Comparison of ENCODE assay signal across 12 mouse cellular contexts in the genomic region with DNA sequence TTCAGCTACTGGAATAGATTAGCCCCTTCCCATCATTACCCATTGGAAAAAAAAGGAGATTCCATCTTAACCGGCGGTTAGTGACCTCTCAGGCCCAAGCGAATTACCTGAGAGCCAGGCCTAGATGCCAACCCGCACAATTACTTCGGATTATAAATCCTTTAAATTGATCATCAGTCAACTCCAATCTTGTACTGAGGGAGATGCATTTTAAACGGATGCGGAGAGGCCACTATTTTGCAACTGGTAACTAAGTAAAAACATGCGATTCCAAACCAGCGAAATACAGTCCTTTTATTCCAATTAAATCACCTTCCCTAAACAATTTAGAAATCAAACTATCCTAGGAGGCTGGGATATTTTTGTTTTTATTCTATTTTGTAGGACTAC. TPM values are rescaled to one million over a fixed set of nuclear protein-coding genes. Genes with fewer than 3 reads are reported as not detected.
A peak's percentile ranks its signal among the peaks of the same experiment; 100 is the strongest.
DNase-seq lines count a peak whose midpoint lies in the region; ATAC-seq and TF ChIP-seq lines count a peak whose summit lies in the region.
"Had no signal": no experiment of that assay in that cellular context is flagged by ENCODE, and none has a peak within 500 bp of the region (broad histone marks: within the 10 kb centered on the region; RNA-seq: fewer than 3 reads in every experiment).

No protein-coding gene starts in this region.

- H3K9ac ChIP-seq in lung, embryonic 15.5 days: no peak overlapping the region
- no peak overlapping the region for H3K9ac ChIP-seq in lung, postnatal 0 days (replicated peaks; ENCODE audit: low read depth)
- no peak overlapping the region for H3K9ac ChIP-seq in limb, embryonic 12.5 days (replicated peaks)
- no peak overlapping the region for H3K9ac ChIP-seq in stomach, embryonic 15.5 days

- peaks cover 96% of the 10 kb centered on the region for H3K27me3 ChIP-seq in heart, embryonic 10.5 days (ENCODE audit: insufficient read depth, poor library complexity, severe bottlenecking)
- H3K27me3 ChIP-seq in lung, embryonic 15.5 days: peaks cover 95% of the 10 kb centered on the region
- peaks cover 79% of the 10 kb centered on the region for H3K27me3 ChIP-seq in lung, postnatal 0 days (replicated peaks; ENCODE audit: insufficient read depth, low read length)
- H3K27me3 ChIP-seq in limb, embryonic 12.5 days: peaks cover 93% of the 10 kb centered on the region
- H3K27me3 ChIP-seq in stomach, embryonic 15.5 days (replicated peaks): peaks cover 76% of the 10 kb centered on the region

- ATAC-seq in lung, embryonic 15.5 days (ENCODE audit: borderline replicate concordance, extremely low read depth, low FRiP score, low TSS enrichment): no peak
- no peak for ATAC-seq in lung, postnatal 0 days
- ATAC-seq in limb, embryonic 12.5 days (ENCODE audit: insufficient number of reproducible peaks, insufficient read depth, low FRiP score, low TSS enrichment, low read depth): no peak
- no peak for ATAC-seq in stomach, embryonic 15.5 days (ENCODE audit: insufficient read depth, low FRiP score, low read depth)

- H3K4me1 ChIP-seq in heart, embryonic 10.5 days: peaks cover 39% of the 10 kb centered on the region
- H3K4me1 ChIP-seq in lung, embryonic 15.5 days: peaks cover 27% of the 10 kb centered on the region
- H3K4me1 ChIP-seq in lung, postnatal 0 days (ENCODE audit: insufficient read depth, low read depth, low read length): 0 out of 2 replicates have a peak, but pooled peaks cover 2% of the 10 kb centered on the region
- H3K4me1 ChIP-seq in limb, embryonic 12.5 days (replicated peaks): peaks cover 31% of the 10 kb centered on the region
- peaks cover 22% of the 10 kb centered on the region for H3K4me1 ChIP-seq in stomach, embryonic 15.5 days

- WGBS in heart, embryonic 10.5 days: 2% methylated on average over 9 of the region's 9 CpGs
- 3% methylated on average over 9 of the region's 9 CpGs for WGBS in lung, embryonic 15.5 days
- WGBS in lung, postnatal 0 days: 10% methylated on average over 9 of the region's 9 CpGs
- under 1% methylated on average over 9 of the region's 9 CpGs for WGBS in limb, embryonic 12.5 days
- 9% methylated on average over 9 of the region's 9 CpGs for WGBS in stomach, embryonic 15.5 days

- TF ChIP-seq CTCF in lung, postnatal 0 days (IDR thresholded peaks at IDR 0.05): no peak

- H3K36me3 ChIP-seq in heart, embryonic 10.5 days: no peaks in the 10 kb centered on the region
- no peaks in the 10 kb centered on the region for H3K36me3 ChIP-seq in lung, embryonic 15.5 days
- H3K36me3 ChIP-seq in lung, postnatal 0 days (ENCODE audit: insufficient read depth, low read length): no peaks in the 10 kb centered on the region
- H3K36me3 ChIP-seq in limb, embryonic 12.5 days: no peaks in the 10 kb centered on the region
- no peaks in the 10 kb centered on the region for H3K36me3 ChIP-seq in stomach, embryonic 15.5 days

- H3K9me3 ChIP-seq in heart, embryonic 10.5 days: no peaks in the 10 kb centered on the region
- no peaks in the 10 kb centered on the region for H3K9me3 ChIP-seq in lung, embryonic 15.5 days
- no peaks in the 10 kb centered on the region for H3K9me3 ChIP-seq in lung, postnatal 0 days (ENCODE audit: low read length)
- H3K9me3 ChIP-seq in limb, embryonic 12.5 days: no peaks in the 10 kb centered on the region
- H3K9me3 ChIP-seq in stomach, embryonic 15.5 days: no peaks in the 10 kb centered on the region

- H3K4me2 ChIP-seq in lung, embryonic 15.5 days: peak overlapping the region; percentile 72
- H3K4me2 ChIP-seq in lung, postnatal 0 days (replicated peaks; ENCODE audit: low read depth, low read length): no peak overlapping the region
- H3K4me2 ChIP-seq in limb, embryonic 12.5 days: 0 out of 2 replicates have a peak overlapping the region, but pooled peaks have one; percentile 62
- peak overlapping the region; percentile 66 for H3K4me2 ChIP-seq in stomach, embryonic 15.5 days

- H3K27ac ChIP-seq in heart, embryonic 10.5 days: no peak overlapping the region
- H3K27ac ChIP-seq in lung, embryonic 15.5 days: no peak overlapping the region
- no peak overlapping the region for H3K27ac ChIP-seq in lung, postnatal 0 days (ENCODE audit: low read length)
- H3K27ac ChIP-seq in limb, embryonic 12.5 days: no peak overlapping the region; the same call in 1 of the 2 replicates
- no peak overlapping the region; the same call in 1 of the 2 replicates for H3K27ac ChIP-seq in stomach, embryonic 15.5 days

- intact Hi-C loops in heart, postnatal 10 days (cut with DNase I): loop anchor here (2.0 to 10.0 kb wide), 5 partner anchors 14 to 1196 kb away; no protein-coding TSS in a partner anchor

- no peak for TF ChIP-seq EP300 in lung, postnatal 0 days (IDR thresholded peaks at IDR 0.05)

- peak overlapping the region; percentile 66 for H3K4me3 ChIP-seq in heart, embryonic 10.5 days
- H3K4me3 ChIP-seq in lung, embryonic 15.5 days: peak overlapping the region; percentile 37
- H3K4me3 ChIP-seq in lung, postnatal 0 days (ENCODE audit: low read depth, low read length): no peak overlapping the region
- H3K4me3 ChIP-seq in limb, embryonic 12.5 days (replicated peaks): peak overlapping the region; percentile 42
- peak overlapping the region; percentile 50 for H3K4me3 ChIP-seq in stomach, embryonic 15.5 days (replicated peaks)

- DNase-seq in heart, embryonic 10.5 days (ENCODE audit: low spot score): no peak
- no peak for DNase-seq in heart, postnatal 10 days
- DNase-seq in lung, postnatal 0 days (ENCODE audit: low spot score): no peak
- DNase-seq in cerebellum, adult 9-10 months: no peak
- no peak for DNase-seq in right cerebral cortex, postnatal 4 days
- DNase-seq: heart, postnatal 4 days; kidney, postnatal 25 days; lung, adult 2 months had no signal

RNA-seq across cellular contexts. Expression of gene Pitx2, which starts 0.8 kb away (rescaled TPM):
- polyA plus RNA-seq in heart, embryonic 10.5 days (2016; fragmentation: Nextera tagmentation; extraction: Ambion mirVana): 35.1 and 60.0 TPM in 2 replicates
- 1 to 10 TPM; 1.4 to 1.6 TPM for total RNA-seq in heart, postnatal 10 days (2021)
- polyA plus RNA-seq in lung, embryonic 15.5 days (2015; fragmentation: Nextera tagmentation; extraction: Ambion mirVana): 3.0 and 6.3 TPM in 2 replicates
- 1.5 and 1.8 TPM in 2 replicates for polyA plus RNA-seq in lung, postnatal 0 days (2015; fragmentation: Nextera tagmentation; extraction: Ambion mirVana)
- 34.8 and 35.6 TPM in 2 replicates for polyA plus RNA-seq in limb, embryonic 12.5 days (2016; fragmentation: Nextera tagmentation; extraction: Ambion mirVana)
- 16.5 and 23.8 TPM in 2 replicates for polyA plus RNA-seq in stomach, embryonic 15.5 days (2015; fragmentation: Nextera tagmentation; extraction: Ambion mirVana)
- total RNA-seq: left cerebral cortex, adult 18-20 months had no signal
